Mouse (Mus musculus) adrenal gland (tissue): ENCODE results near the gene Chst3.
"Not testable (repeated sequence)": the region's sequence is repeated elsewhere in the genome, so short reads cannot be mapped to it uniquely, and the experiment has no call there.

Source experiments
- intact Hi-C: fragments of 180-260 bp; cut with DNase I; formaldehyde crosslinking; loops from one replicate; pipeline ENCODE4 v1.15.1; 2025
- microRNA-seq, 2 experiments: library from miRNA; unstranded; fragments of <30 nt; microRNA quantifications; one replicate each; pipeline ENCODE4; 2019

Gene Chst3

GRCm38 (mm10) chr10:60164869-60165268, 54.2 kb downstream of the Chst3 start:
- intact Hi-C loops = no loop called here

GRCm38 (mm10) chr10:60162973-60163255, 56.1 kb downstream of the Chst3 start:
- intact Hi-C loops = no loop called here

- intact Hi-C loops = not testable (repeated sequence)
Observed at GRCm38 (mm10) chr10:60162184-60162972, 56.7 kb downstream of the Chst3 start.

- intact Hi-C loops = not testable (repeated sequence)
Observed at GRCm38 (mm10) chr10:60161397-60161796, 57.7 kb downstream of the Chst3 start.

GRCm38 (mm10) chr10:60158144-60158543, 60.9 kb downstream of the Chst3 start:
- intact Hi-C loops = no loop called here

- intact Hi-C loops = no loop called here
Observed at GRCm38 (mm10) chr10:60156016-60156415, 63.0 kb downstream of the Chst3 start.

GRCm38 (mm10) chr10:60151107-60151663, 67.9 kb downstream of the Chst3 start:
- intact Hi-C loops = no loop called here

- intact Hi-C loops = loop anchor here (2.0 to 5.0 kb wide), 3 partner anchors 44 to 97 kb away; no protein-coding TSS in a partner anchor
Observed at GRCm38 (mm10) chr10:60148087-60148486, 71.0 kb downstream of the Chst3 start.

GRCm38 (mm10) chr10:60147510-60148047, 71.5 kb downstream of the Chst3 start:
- intact Hi-C loops = loop anchor here (2.0 to 5.0 kb wide), 3 partner anchors 45 to 97 kb away; no protein-coding TSS in a partner anchor

GRCm38 (mm10) chr10:60141656-60142160, 77.4 kb downstream of the Chst3 start:
- intact Hi-C loops = no loop called here

GRCm38 (mm10) chr10:60140751-60141150, 78.3 kb downstream of the Chst3 start:
- intact Hi-C loops = no loop called here

- intact Hi-C loops = no loop called here
Observed at GRCm38 (mm10) chr10:60138680-60139079, 80.4 kb downstream of the Chst3 start.

- intact Hi-C loops = no loop called here
Observed at GRCm38 (mm10) chr10:60136935-60137334, 82.1 kb downstream of the Chst3 start.

GRCm38 (mm10) chr10:60136010-60136409, 83.0 kb downstream of the Chst3 start:
- intact Hi-C loops = not testable (repeated sequence)

GRCm38 (mm10) chr10:60134201-60134600, 84.9 kb downstream of the Chst3 start:
- intact Hi-C loops = no loop called here

GRCm38 (mm10) chr10:60133501-60133900, 85.6 kb downstream of the Chst3 start:
- intact Hi-C loops = no loop called here

Small RNAs within 50 kb of the gene (microRNA-seq; reads per million reads assigned to microRNA genes)
- 0 reads per million in 2 experiments for gene Gm22117
